In genomic region chr11:68381833-68382232, GRCm38 (mm10) we compare ENCODE assay signal across 32 mouse cellular contexts. TPM values are rescaled to one million over a fixed set of nuclear protein-coding genes. Genes with fewer than 3 reads are reported as not detected.
DNase-seq lines count a peak whose midpoint lies in the region; ATAC-seq and TF ChIP-seq lines count a peak whose summit lies in the region.
"Had no signal": no experiment of that assay in that cellular context is flagged by ENCODE, and none has a peak within 500 bp of the region (broad histone marks: within the 10 kb centered on the region; RNA-seq: fewer than 3 reads in every experiment).

No protein-coding gene starts in this region.

- no peak overlapping the region for H3K27ac ChIP-seq in forebrain, postnatal 0 days (ENCODE audit: low read depth, low read length)
- H3K27ac ChIP-seq in forebrain, embryonic 15.5 days (replicated peaks), result no peak overlapping the region
- H3K27ac ChIP-seq in kidney, embryonic 15.5 days, result no peak overlapping the region
- H3K27ac ChIP-seq in kidney, embryonic 16.5 days (ENCODE audit: low read length), result no peak overlapping the region
- no peak overlapping the region for H3K27ac ChIP-seq in neural tube, embryonic 12.5 days
- H3K27ac ChIP-seq: embryonic facial prominence, embryonic 13.5 days; gastrocnemius, adult 2 months; layer of hippocampus, adult 2 months; left cerebral cortex, adult 2 months; limb, embryonic 12.5 days; liver, embryonic 15.5 days; stomach, embryonic 15.5 days had no signal

- no peaks in the 10 kb centered on the region for H3K36me3 ChIP-seq in forebrain, postnatal 0 days (ENCODE audit: insufficient read depth)
- no peaks in the 10 kb centered on the region for H3K36me3 ChIP-seq in forebrain, embryonic 15.5 days
- no peaks in the 10 kb centered on the region for H3K36me3 ChIP-seq in kidney, embryonic 15.5 days
- H3K36me3 ChIP-seq in kidney, embryonic 16.5 days (ENCODE audit: insufficient read depth, low read length), result no peaks in the 10 kb centered on the region
- 0 out of 2 replicates have a peak, but pooled peaks cover 3% of the 10 kb centered on the region for H3K36me3 ChIP-seq in neural tube, embryonic 12.5 days
- H3K36me3 ChIP-seq: embryonic facial prominence, embryonic 13.5 days; G1E; limb, embryonic 12.5 days; liver, embryonic 15.5 days; stomach, embryonic 15.5 days had no signal

- 61% methylated on average over 1 of the region's 1 CpGs for WGBS in forebrain, postnatal 0 days
- 67% methylated on average over 1 of the region's 1 CpGs for WGBS in forebrain, embryonic 15.5 days
- WGBS in kidney, embryonic 15.5 days, result 78% methylated on average over 1 of the region's 1 CpGs
- 81% methylated on average over 1 of the region's 1 CpGs for WGBS in kidney, embryonic 16.5 days
- 64% methylated on average over 1 of the region's 1 CpGs for WGBS in neural tube, embryonic 12.5 days

- no peak overlapping the region for H3K4me3 ChIP-seq in forebrain, postnatal 0 days (ENCODE audit: low read depth, low read length)
- H3K4me3 ChIP-seq in forebrain, embryonic 15.5 days, result no peak overlapping the region
- H3K4me3 ChIP-seq in kidney, embryonic 15.5 days (replicated peaks), result no peak overlapping the region
- no peak overlapping the region for H3K4me3 ChIP-seq in kidney, embryonic 16.5 days (ENCODE audit: low read length)
- no peak overlapping the region for H3K4me3 ChIP-seq in neural tube, embryonic 12.5 days
- H3K4me3 ChIP-seq: embryonic facial prominence, embryonic 13.5 days; gastrocnemius, adult 2 months; heart, embryonic 12.5 days; layer of hippocampus, adult 2 months; left cerebral cortex, adult 2 months; limb, embryonic 12.5 days; liver, embryonic 15.5 days; myocyte; stomach, embryonic 15.5 days had no signal

- peak; percentile 13 for DNase-seq in forebrain, postnatal 0 days
- DNase-seq in brain, adult 2 months (ENCODE audit: low read depth, low spot score), result peak; percentile 31
- DNase-seq in adrenal gland, adult 2 months, result no peak
- DNase-seq in T-cell, adult 2 months (ENCODE audit: low spot score), result no peak
- DNase-seq: adrenal gland, postnatal 25 days; cerebellum, adult 18-20 months; cerebellum, postnatal 10 days; gastrocnemius, adult 2 months; gastrocnemius, postnatal 36 days; heart, adult 18-20 months; heart, postnatal 4 days; kidney, adult 11 months; kidney, postnatal 36 days; lung, embryonic 14.5 days; lung, postnatal 14 days; thymus, adult 2 months; thymus, postnatal 36 days had no signal

- TF ChIP-seq CTCF in forebrain, postnatal 0 days (IDR thresholded peaks at IDR 0.05; ENCODE audit: low read depth), result no peak

- peaks cover 7% of the 10 kb centered on the region; the same call in 1 of the 2 replicates for H3K4me1 ChIP-seq in forebrain, postnatal 0 days (ENCODE audit: insufficient read depth)
- peaks cover 51% of the 10 kb centered on the region for H3K4me1 ChIP-seq in forebrain, embryonic 15.5 days
- peaks cover 38% of the 10 kb centered on the region for H3K4me1 ChIP-seq in kidney, embryonic 15.5 days
- H3K4me1 ChIP-seq in kidney, embryonic 16.5 days (ENCODE audit: insufficient read depth, low read length), result peaks cover 22% of the 10 kb centered on the region
- peaks cover 57% of the 10 kb centered on the region for H3K4me1 ChIP-seq in neural tube, embryonic 12.5 days

- no peaks in the 10 kb centered on the region for H3K9me3 ChIP-seq in forebrain, postnatal 0 days (ENCODE audit: low read length)
- H3K9me3 ChIP-seq in forebrain, embryonic 15.5 days, result no peaks in the 10 kb centered on the region
- H3K9me3 ChIP-seq in kidney, embryonic 15.5 days (replicated peaks), result no peaks in the 10 kb centered on the region
- H3K9me3 ChIP-seq in kidney, embryonic 16.5 days (ENCODE audit: low read length), result no peaks in the 10 kb centered on the region
- no peaks in the 10 kb centered on the region for H3K9me3 ChIP-seq in neural tube, embryonic 12.5 days
- H3K9me3 ChIP-seq: embryonic facial prominence, embryonic 13.5 days; heart, embryonic 12.5 days; limb, embryonic 12.5 days; liver, embryonic 15.5 days; stomach, embryonic 15.5 days had no signal

- H3K27me3 ChIP-seq in forebrain, postnatal 0 days (ENCODE audit: insufficient read depth, low read length), result peaks cover 19% of the 10 kb centered on the region
- H3K27me3 ChIP-seq in forebrain, embryonic 15.5 days, result peaks cover 43% of the 10 kb centered on the region
- peaks cover 63% of the 10 kb centered on the region for H3K27me3 ChIP-seq in kidney, embryonic 15.5 days
- peaks cover 49% of the 10 kb centered on the region for H3K27me3 ChIP-seq in kidney, embryonic 16.5 days (ENCODE audit: insufficient read depth, low read length)
- peaks cover 27% of the 10 kb centered on the region for H3K27me3 ChIP-seq in neural tube, embryonic 12.5 days (replicated peaks)

- no peak for ATAC-seq in forebrain, postnatal 0 days
- ATAC-seq in forebrain, embryonic 15.5 days (replicated peaks), result no peak
- ATAC-seq in kidney, embryonic 15.5 days (replicated peaks; ENCODE audit: low FRiP score), result no peak
- no peak for ATAC-seq in kidney, embryonic 16.5 days (ENCODE audit: low FRiP score, low TSS enrichment)
- ATAC-seq in neural tube, embryonic 12.5 days (ENCODE audit: low FRiP score, low read depth), result no peak
- ATAC-seq: inflammation-experienced regulatory T-cells, adult 6 months had no signal

- no peak overlapping the region for H3K4me2 ChIP-seq in forebrain, postnatal 0 days (ENCODE audit: low read depth)
- H3K4me2 ChIP-seq in forebrain, embryonic 15.5 days (replicated peaks), result no peak overlapping the region
- H3K4me2 ChIP-seq in kidney, embryonic 15.5 days, result 0 out of 2 replicates have a peak overlapping the region, but pooled peaks have one; percentile 1
- no peak overlapping the region for H3K4me2 ChIP-seq in kidney, embryonic 16.5 days (replicated peaks; ENCODE audit: low read depth, low read length)
- peak overlapping the region; percentile 33 for H3K4me2 ChIP-seq in neural tube, embryonic 12.5 days (replicated peaks)
- H3K4me2 ChIP-seq: embryonic facial prominence, embryonic 13.5 days; heart, embryonic 12.5 days; limb, embryonic 12.5 days; liver, embryonic 15.5 days; lung, embryonic 14.5 days; stomach, embryonic 15.5 days had no signal

- H3K9ac ChIP-seq in forebrain, postnatal 0 days, result no peak overlapping the region
- no peak overlapping the region for H3K9ac ChIP-seq in forebrain, embryonic 15.5 days (replicated peaks)
- no peak overlapping the region for H3K9ac ChIP-seq in kidney, embryonic 15.5 days
- no peak overlapping the region for H3K9ac ChIP-seq in kidney, embryonic 16.5 days (replicated peaks; ENCODE audit: low read length)
- no peak overlapping the region for H3K9ac ChIP-seq in neural tube, embryonic 12.5 days
- H3K9ac ChIP-seq: embryonic facial prominence, embryonic 13.5 days; heart, embryonic 12.5 days; limb, embryonic 12.5 days; liver, embryonic 15.5 days; lung, embryonic 14.5 days; stomach, embryonic 15.5 days had no signal

RNA-seq across cellular contexts. Expression of gene Ntn1, which starts 18.8 kb away (rescaled TPM):
- total RNA-seq in forebrain, postnatal 0 days (2014; rRNA removed), result 22.9 and 35.5 TPM in 2 replicates
- 4.0 and 6.0 TPM in 2 replicates for polyA plus RNA-seq in forebrain, postnatal 0 days (2015; fragmentation: Nextera tagmentation; extraction: Ambion mirVana)
- polyA plus RNA-seq in forebrain, embryonic 15.5 days (2015; fragmentation: Nextera tagmentation; extraction: Ambion mirVana), result 6.7 and 8.1 TPM in 2 replicates
- 16.5 and 16.9 TPM in 2 replicates for polyA plus RNA-seq in kidney, embryonic 15.5 days (2015; fragmentation: Nextera tagmentation; extraction: Ambion mirVana)
- 13.6 and 15.4 TPM in 2 replicates for polyA plus RNA-seq in kidney, embryonic 16.5 days (2015; fragmentation: Nextera tagmentation; extraction: Ambion mirVana)
- 48.0 and 48.2 TPM in 2 replicates for polyA plus RNA-seq in neural tube, embryonic 12.5 days (2016; fragmentation: Nextera tagmentation; extraction: Ambion mirVana)
- 10 to 100 TPM in 1 of 2 experiments, 1 to 10 TPM in 1; 9.9 to 16.1 TPM for total RNA-seq in adrenal gland, adult 2 months (2021)
- polyA plus RNA-seq in adrenal gland, adult 2 months (2012; rRNA removed), result 16.0 and 19.9 TPM in 2 replicates
- total RNA-seq: common myeloid progenitor, adult 5-6 weeks had no signal
- polyA plus RNA-seq: G1E had no signal

RNA-seq across cellular contexts. Expression of gene Pik3r5, which starts 50.1 kb away (rescaled TPM):
- 0.54 and 1.8 TPM in 2 replicates for total RNA-seq in forebrain, postnatal 0 days (2014; rRNA removed)
- 0.24 and 0.54 TPM in 2 replicates for polyA plus RNA-seq in forebrain, postnatal 0 days (2015; fragmentation: Nextera tagmentation; extraction: Ambion mirVana)
- polyA plus RNA-seq in forebrain, embryonic 15.5 days (2015; fragmentation: Nextera tagmentation; extraction: Ambion mirVana), result 0.11 and 0.20 TPM in 2 replicates
- 0.57 and 0.68 TPM in 2 replicates for polyA plus RNA-seq in kidney, embryonic 15.5 days (2015; fragmentation: Nextera tagmentation; extraction: Ambion mirVana)
- 0.27 and 0.77 TPM in 2 replicates for polyA plus RNA-seq in kidney, embryonic 16.5 days (2015; fragmentation: Nextera tagmentation; extraction: Ambion mirVana)
- polyA plus RNA-seq in neural tube, embryonic 12.5 days (2016; fragmentation: Nextera tagmentation; extraction: Ambion mirVana), result 1.3 TPM in 2 replicates
- total RNA-seq in adrenal gland, adult 2 months (2021), result 1 to 10 TPM; 1.4 to 3.2 TPM
- polyA plus RNA-seq in adrenal gland, adult 2 months (2012; rRNA removed), result 1.6 TPM in 2 replicates

Comparison
In these comparisons a context has a peak if more than half of its experiments do, and no peak if none do; other contexts are left out.
1. H3K4me2 ChIP-seq: peak in kidney, embryonic 15.5 days (single experiment) and neural tube, embryonic 12.5 days (single experiment); none in forebrain, postnatal 0 days (single experiment), forebrain, embryonic 15.5 days (single experiment) and kidney, embryonic 16.5 days (single experiment).
2. DNase-seq: peak in forebrain, postnatal 0 days (single experiment) and brain, adult 2 months (single experiment); none in adrenal gland, adult 2 months (single experiment) and T-cell, adult 2 months (single experiment).